Mouse (Mus musculus): ENCODE measurements at regions not wholly inside any gene's neighbourhood (a gene's known extent, or its start where the extent isn't known, plus 50 kb on each side); places are given as distances from the start of the nearest gene placed in this dataset.
A peak's percentile ranks its signal among the peaks of the same experiment; 100 is the strongest.

- no peaks in the 10 kb centered on the region for H3K4me1 ChIP-seq
- no peaks in the 10 kb centered on the region for H3K36me3 ChIP-seq
- H3K9ac ChIP-seq (replicated peaks): no peak overlapping the region
- no peak overlapping the region for H3K27ac ChIP-seq (replicated peaks)
- no peak for ATAC-seq (ENCODE audit: low FRiP score, low read depth)
- no peak overlapping the region for H3K4me3 ChIP-seq
- no peaks in the 10 kb centered on the region for H3K27me3 ChIP-seq
- H3K9me3 ChIP-seq: no peaks in the 10 kb centered on the region
- WGBS: 72% methylated on average over 1 of the region's 1 CpGs
- no peak overlapping the region for H3K4me2 ChIP-seq (replicated peaks)
Measured at GRCm38 (mm10) chrX:106985684-106986083, 65.3 kb downstream of the Lpar4 start.

DNA sequence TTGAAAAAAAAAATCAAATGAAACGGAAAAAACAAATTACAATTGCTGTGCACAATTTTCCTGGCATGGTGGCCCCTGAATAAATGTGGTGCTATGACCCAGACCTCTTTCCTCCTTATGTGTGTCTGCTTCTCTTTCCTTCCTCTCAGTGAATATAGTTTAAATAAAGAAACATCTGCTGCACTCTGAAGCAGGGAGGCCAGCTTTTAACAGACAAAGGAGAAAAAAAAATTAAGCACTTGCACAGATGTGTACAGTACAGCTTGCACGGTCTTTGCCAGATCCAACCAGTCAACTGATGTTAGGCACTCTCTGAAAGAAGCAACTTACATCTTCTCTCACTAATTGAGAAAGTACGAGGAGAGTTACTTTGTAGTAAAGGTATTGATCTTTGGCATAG, 66.4 kb downstream of the Lpar4 start:
- Histone ChIP-seq H3K27me3 (no peaks in the 10 kb centered on the region), H3K4me2 (replicated peaks) (no peak overlapping the region), H3K27ac (replicated peaks) (no peak overlapping the region), H3K9me3 (no peaks in the 10 kb centered on the region), H3K4me1 (no peaks in the 10 kb centered on the region), H3K4me3 (no peak overlapping the region), H3K9ac (replicated peaks) (no peak overlapping the region), H3K36me3 (no peaks in the 10 kb centered on the region)
- no peak for ATAC-seq (ENCODE audit: low FRiP score, low read depth)
- WGBS: 49% methylated on average over 3 of the region's 3 CpGs

GRCm38 (mm10) chrX:106987779-106988178, 67.4 kb downstream of the Lpar4 start:
- Histone ChIP-seq H3K27ac (replicated peaks) (no peak overlapping the region), H3K27me3 (no peaks in the 10 kb centered on the region), H3K4me2 (replicated peaks) (no peak overlapping the region), H3K9ac (replicated peaks) (no peak overlapping the region), H3K4me3 (no peak overlapping the region), H3K36me3 (no peaks in the 10 kb centered on the region), H3K4me1 (no peaks in the 10 kb centered on the region), H3K9me3 (no peaks in the 10 kb centered on the region)
- ATAC-seq (ENCODE audit: low FRiP score, low read depth): 0 out of 2 replicates have a peak, but pooled peaks have one; percentile 27
- 20% methylated on average over 4 of the region's 4 CpGs for WGBS

DNA sequence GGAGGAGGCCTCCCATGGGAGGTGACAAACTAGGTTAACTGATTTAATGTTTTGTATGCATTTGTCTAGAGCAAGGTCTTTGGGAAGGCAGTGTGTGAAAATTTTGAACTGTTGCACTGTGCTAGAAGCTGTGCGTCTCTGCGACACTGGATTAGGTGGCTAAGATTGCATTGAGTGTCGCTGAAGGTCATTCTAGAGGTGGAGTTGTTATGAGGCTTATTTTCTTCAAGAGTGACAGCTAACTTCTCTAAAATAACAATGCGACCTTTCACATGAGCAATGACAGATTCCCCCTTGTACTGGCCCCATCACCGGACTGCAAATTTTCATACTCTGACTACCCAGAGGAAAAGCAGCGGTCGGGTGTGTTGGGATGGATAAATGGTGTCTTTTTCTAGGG, 83.8 kb upstream of the P2ry10 start:
- Histone ChIP-seq H3K9ac (replicated peaks) (no peak overlapping the region), H3K4me1 (no peaks in the 10 kb centered on the region), H3K4me3 (no peak overlapping the region), H3K9me3 (no peaks in the 10 kb centered on the region), H3K4me2 (replicated peaks) (no peak overlapping the region), H3K36me3 (no peaks in the 10 kb centered on the region), H3K27ac (replicated peaks) (no peak overlapping the region), H3K27me3 (0 out of 2 replicates have a peak, but pooled peaks cover 2% of the 10 kb centered on the region)
- WGBS: 65% methylated on average over 7 of the region's 7 CpGs
- no peak for ATAC-seq (ENCODE audit: low FRiP score, low read depth)

DNA sequence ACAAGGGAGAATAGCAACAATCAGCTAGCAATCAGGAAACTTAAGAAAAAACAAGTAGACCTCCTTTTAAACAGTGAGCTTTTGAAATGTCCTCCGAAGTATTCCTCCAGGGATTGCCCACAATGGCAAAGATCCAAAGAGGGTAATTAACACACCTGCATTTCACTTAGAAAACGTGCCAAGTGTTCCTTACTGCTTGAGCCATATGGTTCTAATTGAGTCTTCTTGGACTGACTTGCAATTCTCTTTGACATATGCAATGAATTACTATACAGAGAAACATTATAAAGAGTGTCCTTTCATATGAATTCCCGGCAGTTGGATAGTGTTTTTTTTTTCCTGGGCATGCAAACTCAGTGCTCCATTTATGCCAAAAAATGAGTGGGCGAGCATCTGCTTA, 79.3 kb upstream of the P2ry10 start:
- Histone ChIP-seq H3K27me3 (0 out of 2 replicates have a peak, but pooled peaks cover 2% of the 10 kb centered on the region), H3K4me3 (no peak overlapping the region), H3K36me3 (no peaks in the 10 kb centered on the region), H3K9me3 (no peaks in the 10 kb centered on the region), H3K27ac (replicated peaks) (no peak overlapping the region), H3K4me2 (replicated peaks) (no peak overlapping the region), H3K4me1 (no peaks in the 10 kb centered on the region), H3K9ac (replicated peaks) (no peak overlapping the region)
- no peak for ATAC-seq (ENCODE audit: low FRiP score, low read depth)
- 72% methylated on average over 4 of the region's 4 CpGs for whole genome bisulfite sequencing

- 85% methylated on average over 3 of the region's 3 CpGs for WGBS
Measured at GRCm38 (mm10) chrX:107012615-107013014, 75.7 kb upstream of the P2ry10 start.

DNA sequence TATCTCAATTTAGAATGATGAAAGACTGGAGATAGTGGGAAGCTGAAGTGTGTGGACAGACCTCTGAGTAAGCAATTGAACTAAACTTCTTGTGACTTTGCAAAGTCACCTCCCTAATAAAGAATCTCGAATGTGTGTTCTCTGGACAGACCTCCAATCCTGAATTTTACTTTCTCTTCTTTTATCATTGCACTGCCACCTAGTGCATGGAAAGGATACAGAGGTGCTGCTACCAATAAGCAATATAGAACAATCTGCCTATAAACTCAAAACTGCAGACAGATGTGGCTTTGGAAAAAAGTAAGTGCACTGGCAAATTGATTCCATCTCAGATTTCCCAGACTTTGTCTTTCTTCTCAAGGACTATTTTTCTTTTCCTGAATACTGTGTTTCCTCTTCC, 73.0 kb upstream of the P2ry10 start:
- H3K9ac ChIP-seq (replicated peaks): no peak overlapping the region
- no peak overlapping the region for H3K4me3 ChIP-seq
- 14% methylated on average over 1 of the region's 1 CpGs for WGBS

More at GRCm38 (mm10) chrX:107012615-107013014, 75.7 kb upstream of the P2ry10 start:
- ATAC-seq (ENCODE audit: low FRiP score, low read depth): no peak
- Histone ChIP-seq H3K4me2 (replicated peaks) (no peak overlapping the region), H3K4me3 (no peak overlapping the region), H3K36me3 (no peaks in the 10 kb centered on the region), H3K27me3 (no peaks in the 10 kb centered on the region), H3K27ac (replicated peaks) (no peak overlapping the region), H3K4me1 (no peaks in the 10 kb centered on the region), H3K9ac (replicated peaks) (no peak overlapping the region), H3K9me3 (no peaks in the 10 kb centered on the region)

GRCm38 (mm10) chrX:107031726-107032125, 56.6 kb upstream of the P2ry10 start:
- no peaks in the 10 kb centered on the region for H3K36me3 ChIP-seq
- no peak for ATAC-seq (ENCODE audit: low FRiP score, low read depth)
- H3K9ac ChIP-seq (replicated peaks): no peak overlapping the region
- H3K4me1 ChIP-seq: no peaks in the 10 kb centered on the region
- H3K27ac ChIP-seq (replicated peaks): no peak overlapping the region
- no peak overlapping the region for H3K4me3 ChIP-seq
- peaks cover 5% of the 10 kb centered on the region; the same call in 1 of the 2 replicates for H3K27me3 ChIP-seq
- 57% methylated on average over 1 of the region's 1 CpGs for WGBS
- H3K4me2 ChIP-seq (replicated peaks): no peak overlapping the region
- H3K9me3 ChIP-seq: no peaks in the 10 kb centered on the region

More for the DNA sequence above, 73.0 kb upstream of the P2ry10 start:
- Histone ChIP-seq H3K4me1 (no peaks in the 10 kb centered on the region), H3K36me3 (no peaks in the 10 kb centered on the region), H3K9me3 (no peaks in the 10 kb centered on the region), H3K27ac (replicated peaks) (no peak overlapping the region), H3K4me2 (replicated peaks) (no peak overlapping the region), H3K27me3 (no peaks in the 10 kb centered on the region)
- ATAC-seq (ENCODE audit: low FRiP score, low read depth): no peak

DNA sequence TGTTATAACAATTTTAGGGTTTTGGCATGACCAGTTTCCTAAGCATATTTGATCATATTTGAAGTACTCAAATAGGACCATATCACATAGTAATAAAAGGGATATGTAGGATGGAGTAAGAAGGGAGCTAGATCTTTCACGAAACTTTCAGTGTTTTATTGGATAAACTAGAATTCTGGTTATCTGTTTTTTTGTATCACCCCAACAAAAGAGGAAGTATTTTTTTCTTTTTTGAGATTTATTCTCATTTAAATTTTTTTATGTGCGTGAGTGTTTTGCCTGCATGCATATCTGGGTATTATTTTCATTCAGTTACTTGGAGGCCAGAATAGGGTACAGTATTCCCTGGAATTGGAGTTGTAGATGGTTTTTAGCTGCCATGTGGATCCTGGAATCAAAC, 50.3 kb upstream of the P2ry10 start:
- H3K27ac ChIP-seq (replicated peaks): no peak overlapping the region
- H3K4me2 ChIP-seq (replicated peaks): no peak overlapping the region
- no peak overlapping the region for H3K9ac ChIP-seq (replicated peaks)
- H3K36me3 ChIP-seq: no peaks in the 10 kb centered on the region
- no peaks in the 10 kb centered on the region for H3K4me1 ChIP-seq
- WGBS: 76% methylated on average over 2 of the region's 2 CpGs
- no peaks in the 10 kb centered on the region for H3K27me3 ChIP-seq
- no peak overlapping the region for H3K4me3 ChIP-seq
- ATAC-seq (ENCODE audit: low FRiP score, low read depth): no peak
- no peaks in the 10 kb centered on the region for H3K9me3 ChIP-seq
